Mouse (Mus musculus) testis, adult 2 months (tissue): ENCODE data around the gene Adgrb3. TPM values are rescaled to one million over a fixed set of nuclear protein-coding genes. Genes with fewer than 3 reads are reported as not detected.
"Not testable (repeated sequence)": the region's sequence is repeated elsewhere in the genome, so short reads cannot be mapped to it uniquely, and the experiment has no call there.

ENCODE experiments used
- H3K27ac ChIP-seq: fragments of 200-500 bp; 2 replicates; pipeline ENCODE4 v1.5.1; 2012; ENCODE audit warnings: low read depth, low read length; ENCODE audit not compliant: control insufficient read depth, insufficient read depth
- H3K27me3 ChIP-seq: fragments of 200-500 bp; 2 replicates; pipeline ENCODE4 v1.6.1; 2012; ENCODE audit warnings: mild to moderate bottlenecking, low read length, moderate library complexity; ENCODE audit not compliant: control insufficient read depth, insufficient read depth
- H3K36me3 ChIP-seq: fragments of 200-500 bp; 2 replicates; pipeline ENCODE4 v1.6.1; 2012; ENCODE audit warnings: mild to moderate bottlenecking, low read length; ENCODE audit not compliant: control insufficient read depth, insufficient read depth
- H3K4me1 ChIP-seq: fragments of 200-500 bp; 2 replicates; pipeline ENCODE4 v1.6.1; 2012; ENCODE audit warnings: low read length; ENCODE audit not compliant: control insufficient read depth, insufficient read depth
- H3K4me3 ChIP-seq: fragments of 200-500 bp; 2 replicates; pipeline ENCODE4 v1.5.1; 2012; ENCODE audit warnings: low read depth, mild to moderate bottlenecking, low read length, moderate library complexity, mixed read lengths; ENCODE audit not compliant: control insufficient read depth
- CTCF ChIP-seq: fragments of 200-500 bp; IDR thresholded peaks from 2 replicates; pipeline ENCODE4 v1.5.1; 2012; ENCODE audit warnings: low read depth, mild to moderate bottlenecking, inconsistent platforms, low read length, moderate library complexity; ENCODE audit not compliant: control insufficient read depth, insufficient read depth, insufficient replicate concordance
- POLR2A ChIP-seq: fragments of 200-500 bp; IDR thresholded peaks from 2 replicates; pipeline ENCODE4 v1.6.1; 2012; ENCODE audit warnings: low read depth, mild to moderate bottlenecking, inconsistent platforms, low read length, moderate library complexity; ENCODE audit not compliant: control insufficient read depth
- polyA plus RNA-seq: library from polyadenylated mRNA; depleted of rRNA; stranded (reverse); fragments of >200 nt; gene quantifications from 2 replicates; pipeline ENCODE4 v1.2.3, GENCODE M21; 2012

Gene Adgrb3
- polyA plus RNA-seq, 1 experiment: 0.40 TPM

- no peaks in the 10 kb centered on the region for H3K27me3 ChIP-seq
- no peak overlapping the region for H3K27ac ChIP-seq
- H3K36me3 ChIP-seq: no peaks in the 10 kb centered on the region
- no peak overlapping the region for H3K4me3 ChIP-seq
- no peak for TF ChIP-seq POLR2A
- no peak for TF ChIP-seq CTCF
- no peaks in the 10 kb centered on the region for H3K4me1 ChIP-seq
These were observed 334.1 kb downstream of the Adgrb3 start for GRCm38 (mm10) chr1:25495202-25495914.

GRCm38 (mm10) chr1:25491503-25491902 lies 338.0 kb downstream of the Adgrb3 start:
- TF ChIP-seq CTCF: no peak
- no peak for TF ChIP-seq POLR2A
- no peak overlapping the region for H3K4me3 ChIP-seq
- no peaks in the 10 kb centered on the region for H3K36me3 ChIP-seq

GRCm38 (mm10) chr1:25490174-25490573 lies 339.3 kb downstream of the Adgrb3 start:
- no peaks in the 10 kb centered on the region for H3K27me3 ChIP-seq
- H3K4me1 ChIP-seq: no peaks in the 10 kb centered on the region
- no peak overlapping the region for H3K27ac ChIP-seq
- no peak for TF ChIP-seq POLR2A
- H3K36me3 ChIP-seq: no peaks in the 10 kb centered on the region
- H3K4me3 ChIP-seq: no peak overlapping the region

More at GRCm38 (mm10) chr1:25491503-25491902, 338.0 kb downstream of the Adgrb3 start:
- Histone ChIP-seq H3K27me3 (no peaks in the 10 kb centered on the region), H3K27ac (no peak overlapping the region), H3K4me1 (no peaks in the 10 kb centered on the region)

- Histone ChIP-seq H3K27ac (no peak overlapping the region), H3K4me3 (no peak overlapping the region), H3K4me1 (0 out of 2 replicates have a peak, but pooled peaks cover 2% of the 10 kb centered on the region), H3K36me3 (no peaks in the 10 kb centered on the region), H3K27me3 (no peaks in the 10 kb centered on the region)
- TF ChIP-seq CTCF (no peak), POLR2A (no peak)
These were observed 353.8 kb downstream of the Adgrb3 start for GRCm38 (mm10) chr1:25475699-25476098.

- no peaks in the 10 kb centered on the region for H3K27me3 ChIP-seq
- H3K4me3 ChIP-seq: no peak overlapping the region
- no peak overlapping the region for H3K27ac ChIP-seq
- TF ChIP-seq POLR2A: no peak
- TF ChIP-seq CTCF: no peak
- no peaks in the 10 kb centered on the region for H3K36me3 ChIP-seq
- 0 out of 2 replicates have a peak, but pooled peaks cover 2% of the 10 kb centered on the region for H3K4me1 ChIP-seq
These were observed 355.0 kb downstream of the Adgrb3 start for GRCm38 (mm10) chr1:25474469-25474868.

GRCm38 (mm10) chr1:25471612-25472011 lies 357.9 kb downstream of the Adgrb3 start:
- H3K4me1 ChIP-seq, H3K27me3 ChIP-seq, H3K4me3 ChIP-seq, H3K27ac ChIP-seq, H3K36me3 ChIP-seq: not testable (repeated sequence)

- Histone ChIP-seq H3K4me1 (no peaks in the 10 kb centered on the region), H3K36me3 (no peaks in the 10 kb centered on the region), H3K27ac (no peak overlapping the region), H3K27me3 (no peaks in the 10 kb centered on the region), H3K4me3 (no peak overlapping the region)
- TF ChIP-seq CTCF (no peak), POLR2A (no peak)
These were observed 366.9 kb downstream of the Adgrb3 start for GRCm38 (mm10) chr1:25462612-25463011.

- Histone ChIP-seq H3K27me3 (no peaks in the 10 kb centered on the region), H3K36me3 (no peaks in the 10 kb centered on the region), H3K4me1 (no peaks in the 10 kb centered on the region), H3K4me3 (no peak overlapping the region), H3K27ac (no peak overlapping the region)
- TF ChIP-seq POLR2A (no peak), CTCF (no peak)
These were observed 394.0 kb downstream of the Adgrb3 start for GRCm38 (mm10) chr1:25435506-25435905.
